Mouse (Mus musculus) frontal cortex, postnatal 14 days (tissue): ENCODE results near the gene Rmnd5b.
"Not testable (repeated sequence)": the region's sequence is repeated elsewhere in the genome, so short reads cannot be mapped to it uniquely, and the experiment has no call there.

Experiments used
- DNase-seq, 2 experiments: peaks; one replicate each; pipeline ENCODE4 v3.0.0; 2022; ENCODE audit warnings: low spot score in 2 of 2

Rmnd5b gene

DNA sequence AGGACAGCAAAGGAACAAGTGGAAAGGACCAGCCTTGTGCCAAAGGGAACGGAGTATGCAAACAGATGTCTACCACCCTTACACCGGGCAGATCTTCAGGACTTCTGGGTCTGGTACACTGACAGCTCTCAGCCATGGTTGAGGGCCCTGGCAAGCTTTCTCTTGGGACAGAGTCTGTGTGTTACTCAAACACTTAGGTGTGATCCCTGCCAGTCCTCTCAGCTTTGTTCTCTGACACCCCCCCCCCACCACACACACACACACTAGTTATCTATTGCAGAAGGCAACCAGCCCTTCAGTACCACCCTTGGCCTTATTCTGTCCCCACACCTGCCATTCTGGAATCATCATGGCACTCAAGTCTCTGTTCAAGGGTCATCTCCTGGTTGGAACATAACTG is 13.9 kb downstream of the Rmnd5b start:
- DNase-seq, result no peak

GRCm38 (mm10) chr11:51620084-51620483 is 15.6 kb downstream of the Rmnd5b start:
- no peak for DNase-seq

DNA sequence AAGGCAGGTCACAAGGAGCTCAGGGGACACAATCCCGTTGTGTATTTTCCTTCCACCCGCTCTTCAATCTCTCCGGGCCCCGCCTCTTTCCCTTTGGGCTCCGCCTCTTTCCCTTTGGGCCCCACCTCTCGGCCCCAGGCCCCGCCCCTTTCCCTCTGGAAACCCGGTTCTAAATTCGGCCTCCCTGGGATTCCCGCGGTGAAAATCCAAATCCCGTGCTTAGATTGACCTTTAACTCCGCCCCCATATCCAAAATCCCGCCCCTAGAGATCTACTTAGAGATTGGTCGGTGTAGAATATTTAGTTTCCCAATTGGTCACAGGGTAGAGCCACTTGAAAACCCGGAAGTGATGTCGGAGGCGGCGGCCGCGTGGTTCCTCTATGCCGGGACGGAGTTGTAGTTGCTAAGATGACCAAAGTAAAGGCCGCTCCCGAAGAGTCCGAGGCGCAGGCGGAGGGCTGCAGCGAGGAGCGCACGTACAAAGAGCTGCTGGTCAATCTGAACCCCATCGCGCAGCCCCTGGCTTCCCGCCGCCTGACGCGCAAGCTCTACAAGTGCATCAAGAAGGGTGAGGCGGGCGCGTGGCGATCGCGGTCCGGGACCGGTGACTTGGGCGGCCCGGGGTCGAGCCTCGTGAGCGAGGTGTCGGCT is 16.2 kb downstream of the Rmnd5b start, which contains the start of gene Nhp2:
TSS of gene Nhp2 (plus strand) at position 327 of the 652 bp plus-strand sequence.
- DNase-seq, result peak; percentile 92 to 93

DNA sequence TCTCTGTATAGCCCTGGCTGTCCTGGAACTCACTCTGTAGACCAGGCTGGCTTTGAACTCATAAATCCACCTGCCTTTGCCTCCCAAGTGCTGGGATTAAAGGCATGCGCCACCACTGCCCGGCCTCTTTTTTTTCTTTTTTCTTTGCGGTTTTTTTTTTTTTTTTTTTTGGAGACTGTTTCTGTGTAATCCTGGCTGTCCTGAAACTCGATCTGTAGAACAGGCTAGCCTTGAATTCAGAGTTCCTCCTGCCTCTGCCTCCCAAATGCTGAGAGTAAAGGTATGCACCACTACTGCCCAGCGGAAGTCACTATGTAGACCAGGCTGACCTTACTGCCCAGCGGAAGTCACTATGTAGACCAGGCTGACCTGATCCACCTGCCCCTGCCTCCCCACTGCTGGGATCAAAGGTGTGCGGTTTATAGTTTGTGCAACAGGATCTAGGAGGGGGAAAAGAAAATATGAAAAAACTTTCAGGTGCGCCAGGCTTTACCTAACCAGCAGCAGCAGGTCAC is 16.7 kb downstream of the Rmnd5b start:
- no peak for DNase-seq

DNA sequence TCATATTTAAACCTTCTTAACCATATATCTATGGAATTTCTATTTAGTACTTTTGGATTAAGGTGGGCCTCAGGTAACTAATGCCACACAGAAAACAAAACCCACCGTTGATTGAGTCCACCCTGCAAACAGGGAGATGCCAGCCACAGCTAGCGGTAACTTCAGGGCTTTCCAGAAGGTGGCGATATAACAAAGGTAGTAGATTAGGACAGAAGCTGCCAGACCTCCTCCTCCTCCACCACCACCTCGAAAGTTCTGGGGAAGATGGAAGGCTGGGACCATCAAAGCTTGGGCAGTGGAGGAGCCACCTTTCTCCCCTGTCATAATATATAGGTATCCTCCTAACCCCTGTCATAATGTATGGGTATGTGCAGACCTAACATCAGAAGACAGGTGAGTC is 18.0 kb downstream of the Rmnd5b start:
- peak in 1 of 2 experiments; percentile 65 for DNase-seq

DNA sequence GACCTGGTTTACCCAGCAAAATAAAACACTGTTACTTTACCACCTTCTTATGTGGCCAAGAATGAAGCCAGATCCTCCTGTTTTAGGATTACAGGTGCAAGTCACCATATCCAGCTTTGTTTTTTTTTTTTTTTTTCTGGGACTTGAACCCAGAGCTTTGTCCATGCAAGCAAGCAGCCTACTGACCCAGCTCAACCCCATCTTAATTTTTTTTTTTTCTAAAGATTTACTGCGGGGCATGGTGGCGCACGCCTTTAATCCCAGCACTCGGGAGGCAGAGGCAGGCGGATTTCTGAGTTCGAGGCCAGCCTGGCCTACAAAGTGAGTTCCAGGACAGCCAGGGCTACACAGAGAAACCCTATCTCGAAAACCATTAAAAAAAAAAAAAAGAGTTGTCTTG is 19.6 kb downstream of the Rmnd5b start:
- not testable (repeated sequence) for DNase-seq

DNA sequence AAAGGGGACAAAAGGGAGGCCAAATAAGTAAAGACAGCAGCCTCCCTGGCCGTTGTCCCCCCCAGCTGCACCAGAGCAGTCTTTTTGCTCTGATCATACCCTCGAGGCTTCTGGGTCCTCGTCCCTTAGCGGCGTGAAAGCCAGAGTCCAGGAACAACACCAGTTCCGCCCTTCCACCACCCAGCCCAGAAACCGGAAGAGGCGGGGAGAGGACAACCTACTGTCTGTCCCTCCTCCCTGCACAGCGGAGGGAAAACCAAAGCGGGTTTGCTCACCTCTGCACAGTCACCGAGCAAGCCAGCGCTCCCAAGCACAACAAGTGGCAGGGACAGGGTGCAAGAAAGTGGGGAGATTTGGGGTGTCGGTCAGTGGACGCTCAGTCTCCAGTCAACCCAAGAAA is 20.1 kb downstream of the Rmnd5b start:
- DNase-seq, result no peak

GRCm38 (mm10) chr11:51615129-51615528 is 20.6 kb downstream of the Rmnd5b start:
- no peak for DNase-seq

DNA sequence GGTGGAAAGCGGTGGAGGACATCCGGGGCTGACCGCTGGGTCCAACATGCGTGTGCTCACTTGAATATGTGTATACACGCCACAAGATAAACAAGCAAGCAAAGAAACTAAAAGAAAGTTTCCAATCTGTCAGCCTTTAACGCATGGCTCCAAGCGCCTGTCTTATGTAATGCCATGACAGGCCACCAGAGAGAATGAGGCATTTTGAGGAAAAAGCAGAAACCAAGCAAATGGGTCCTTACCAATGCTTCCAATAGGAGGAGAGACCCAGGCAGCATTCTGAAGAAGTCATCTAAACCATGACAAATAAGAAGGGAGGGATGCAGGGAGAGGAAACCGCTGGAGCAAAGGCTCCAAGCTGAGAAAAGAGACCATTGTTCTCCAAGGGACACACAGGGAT is 21.4 kb downstream of the Rmnd5b start:
- no peak for DNase-seq

DNA sequence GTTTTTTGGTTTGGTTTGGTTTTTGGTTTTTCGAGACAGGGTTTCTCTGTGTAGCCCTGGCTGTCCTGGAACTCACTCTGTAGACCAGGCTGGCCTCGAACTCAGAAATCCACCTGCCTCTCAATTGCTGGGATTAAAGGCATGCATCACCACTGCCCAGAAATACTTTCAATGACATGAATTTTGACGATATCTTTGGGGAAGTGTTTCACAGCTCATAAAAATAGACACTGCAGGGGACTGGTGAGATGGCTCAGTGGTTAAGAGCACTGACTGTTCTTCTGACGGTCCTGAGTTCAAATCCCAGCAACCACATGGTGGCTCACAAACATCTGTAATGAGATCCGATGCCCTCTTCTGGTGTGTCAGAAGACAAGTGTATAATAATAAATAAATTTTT is 25.8 kb downstream of the Rmnd5b start:
- not testable (repeated sequence) for DNase-seq

GRCm38 (mm10) chr11:51609266-51609909 is 26.3 kb downstream of the Rmnd5b start:
- DNase-seq, result no peak

GRCm38 (mm10) chr11:51607096-51607738 is 28.5 kb downstream of the Rmnd5b start:
- DNase-seq, result no peak

- DNase-seq, result peak; percentile 97 to 98
Measured at GRCm38 (mm10) chr11:51606447-51607095, 29.1 kb downstream of the Rmnd5b start, which contains the start of gene Hnrnpab. Gene Hnrnpab, minus strand, starts transcription at chr11:51606847.

GRCm38 (mm10) chr11:51605602-51606446 is 29.9 kb downstream of the Rmnd5b start:
- DNase-seq, result peak; percentile 66 to 67

- DNase-seq, result no peak
Measured at GRCm38 (mm10) chr11:51602253-51602652, 33.4 kb downstream of the Rmnd5b start.

GRCm38 (mm10) chr11:51597553-51597952 is 38.1 kb downstream of the Rmnd5b start:
- DNase-seq, result no peak

DNA sequence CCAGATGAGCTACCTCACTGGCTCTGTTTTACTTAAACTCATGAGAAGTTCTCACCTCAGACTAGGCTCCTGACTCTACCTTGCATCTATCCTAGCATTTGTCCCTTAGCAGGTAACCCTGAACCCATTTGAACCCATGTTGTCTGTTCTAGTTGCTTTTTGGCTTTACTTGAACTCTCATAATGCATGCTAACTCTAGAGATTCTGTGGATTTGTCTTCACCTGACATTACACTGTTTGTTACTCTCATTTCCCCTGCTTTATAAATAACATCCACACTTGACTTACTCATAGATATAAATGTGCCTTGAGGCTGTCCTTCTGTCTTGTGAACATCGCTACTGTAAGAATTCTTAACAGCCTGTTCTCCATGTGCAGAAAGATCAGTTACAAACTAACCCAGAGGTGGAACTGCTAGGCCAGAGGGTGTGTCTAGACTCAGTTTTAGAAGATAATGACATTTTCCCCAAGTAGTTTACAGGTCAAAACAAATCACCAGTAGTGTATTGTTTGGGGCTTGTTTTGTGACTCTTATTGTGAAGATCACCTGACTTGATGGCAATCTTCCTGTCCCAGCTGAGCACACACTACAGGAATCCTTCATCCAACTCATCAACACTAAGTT is 40.1 kb downstream of the Rmnd5b start:
- DNase-seq, result no peak

DNA sequence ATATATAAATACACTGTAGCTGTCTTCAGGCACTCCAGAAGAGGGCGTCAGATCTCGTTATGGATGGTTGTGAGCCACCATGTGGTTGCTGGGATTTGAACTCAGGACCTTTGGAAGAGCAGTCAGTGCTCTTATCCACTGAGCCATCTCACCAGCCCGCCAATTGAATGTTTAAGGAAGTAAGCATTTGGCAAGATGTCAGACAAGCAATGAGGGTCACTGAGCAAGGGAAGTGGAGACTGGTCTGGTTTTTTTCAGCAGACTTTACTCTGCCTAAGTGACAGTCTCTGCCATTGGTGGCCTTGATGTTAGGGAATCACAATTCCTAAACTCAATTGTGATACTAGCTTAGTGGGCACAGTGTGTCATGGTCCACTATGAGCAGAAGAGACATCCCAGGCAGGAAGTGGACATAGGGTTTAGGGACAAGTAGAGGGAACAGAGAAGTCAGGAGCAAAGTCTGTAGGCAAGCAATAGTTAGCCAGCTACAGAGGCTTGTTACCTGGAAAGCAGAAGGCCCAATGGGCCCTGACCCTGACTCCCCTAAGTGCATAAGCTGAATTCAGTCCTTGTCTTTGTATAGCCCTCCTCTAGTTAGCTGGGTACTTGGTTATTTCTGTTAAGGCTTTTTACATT is 40.9 kb downstream of the Rmnd5b start:
- no peak for DNase-seq

- DNase-seq, result no peak
Measured at GRCm38 (mm10) chr11:51593849-51594248, 41.8 kb downstream of the Rmnd5b start.

DNA sequence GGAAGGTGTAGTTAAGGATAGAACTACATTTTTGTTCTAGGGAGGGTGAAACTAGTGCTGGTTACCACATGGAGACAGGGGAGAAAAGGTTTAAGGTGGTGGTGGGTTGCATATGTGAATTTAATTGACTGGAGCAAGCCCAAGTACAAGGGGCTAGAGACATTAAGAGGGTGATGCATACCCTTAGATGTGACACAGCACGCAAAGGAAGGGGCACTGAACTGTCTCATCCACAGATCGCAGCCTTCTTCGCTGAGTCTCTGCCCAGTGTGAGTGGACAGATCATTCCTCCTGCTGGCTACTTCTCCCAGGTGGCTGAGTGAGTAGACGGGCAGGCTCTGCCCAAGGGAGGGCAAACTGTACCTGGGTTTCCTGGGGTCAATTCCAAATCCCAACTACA is 42.3 kb downstream of the Rmnd5b start:
- no peak for DNase-seq
